Mouse (Mus musculus) kidney, postnatal 14 days (tissue): ENCODE measurements around the gene Ccdc28a.
A peak's percentile ranks its signal among the peaks of the same experiment; 100 is the strongest.

Source experiments
- DNase-seq: peaks from one replicate; pipeline ENCODE4 v3.0.0; 2022; ENCODE audit warnings: mixed read lengths

The Ccdc28a gene

GRCm38 (mm10) chr10:18234560-18235401, at the start of gene Ccdc28a:
Ccdc28a (minus strand) TSS chr10:18234998.
- peak; percentile 96 for DNase-seq

DNA sequence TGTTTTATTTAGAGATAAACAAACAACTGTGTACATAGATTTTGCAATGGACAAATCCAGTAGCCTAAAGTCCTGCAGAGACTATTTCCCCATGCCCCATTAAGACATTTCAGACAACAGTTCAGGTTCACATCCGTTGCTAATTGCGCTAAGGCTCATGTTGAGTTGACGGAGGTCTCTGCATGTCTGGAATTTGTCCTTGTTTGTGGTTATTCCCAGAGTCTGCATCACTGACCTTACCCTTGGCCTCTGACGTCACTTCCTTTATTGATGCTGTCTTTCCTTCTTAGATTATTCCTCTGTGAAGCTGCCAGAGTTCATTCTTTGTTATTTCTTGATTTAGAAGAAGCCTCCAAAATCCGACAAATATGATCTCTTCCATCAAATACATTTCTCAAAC, 49.2 kb upstream of the Ccdc28a start:
- peak; percentile 56 for DNase-seq

DNA sequence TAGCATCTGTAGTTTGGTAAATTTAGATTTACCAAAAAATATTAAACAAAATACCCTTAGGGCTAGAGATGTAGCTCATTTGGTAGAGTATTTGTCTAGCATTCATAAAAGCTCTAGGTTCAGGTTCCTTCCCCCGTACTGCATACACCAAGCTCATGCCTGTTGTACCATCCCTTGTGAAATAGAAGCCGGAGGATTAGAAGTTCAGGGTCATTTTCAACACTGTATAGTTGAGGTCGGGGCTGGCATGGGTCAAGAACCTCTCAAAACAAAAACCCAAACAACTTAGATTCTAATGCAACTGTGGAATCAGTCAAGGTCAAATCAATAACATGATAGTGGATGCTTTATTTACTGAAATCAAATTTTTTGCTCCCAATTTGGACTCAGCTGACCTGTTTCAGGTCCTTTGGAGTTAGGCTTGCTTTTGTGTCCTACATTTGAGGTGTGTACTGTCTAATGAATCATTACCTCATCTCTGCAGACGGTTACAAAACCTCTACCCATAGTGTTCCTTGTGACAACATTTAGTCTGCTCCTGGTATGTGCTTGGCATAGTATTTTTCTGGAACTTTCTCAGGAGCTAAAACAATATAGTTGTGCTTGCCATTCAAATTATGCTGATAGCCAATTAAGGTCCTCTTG, 41.4 kb upstream of the Ccdc28a start:
- DNase-seq, result no peak

DNA sequence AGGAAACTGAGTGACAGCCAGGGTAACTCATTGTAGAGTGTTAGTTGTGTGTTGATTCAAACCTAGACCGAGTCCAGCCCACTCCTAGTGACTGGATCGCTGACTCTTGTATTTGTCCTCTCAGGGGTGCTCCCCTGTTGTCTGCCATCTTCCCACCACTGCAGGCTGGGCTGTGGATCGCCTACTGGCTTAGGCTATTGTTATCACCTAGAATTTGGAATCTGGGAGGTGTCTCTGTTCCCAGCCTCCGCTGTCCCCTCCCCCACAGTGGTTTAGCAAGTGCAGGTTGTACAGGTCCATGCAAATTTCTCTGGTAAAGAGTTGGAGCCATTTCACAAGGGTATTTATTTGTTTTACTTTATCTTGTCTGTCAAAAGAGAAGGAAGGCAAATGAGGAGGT, 16.5 kb upstream of the Ccdc28a start:
- DNase-seq, result no peak

- DNase-seq, result peak; percentile 21
These were observed 8.8 kb upstream of the Ccdc28a start for GRCm38 (mm10) chr10:18243614-18244013.

DNA sequence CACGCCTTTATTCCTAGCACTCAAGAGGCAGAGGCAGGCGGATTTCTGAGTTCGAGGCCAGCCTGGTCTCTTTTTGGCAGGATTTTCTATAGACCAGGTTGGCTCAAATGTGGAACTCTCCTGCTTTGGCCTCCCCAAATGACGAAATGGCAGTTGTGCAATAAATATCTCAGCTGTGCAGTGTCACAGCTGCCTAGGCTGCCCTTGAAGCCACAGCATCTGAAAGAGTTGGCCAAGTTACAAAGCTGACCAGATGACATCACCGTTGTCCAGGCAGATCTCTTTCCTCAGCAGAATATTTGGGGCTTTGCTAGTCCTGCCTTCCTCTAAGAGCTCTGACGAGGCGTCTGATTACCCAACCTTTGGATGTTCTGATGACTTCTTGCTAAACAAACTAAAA, 2.4 kb upstream of the Ccdc28a start:
- no peak for DNase-seq

- DNase-seq, result no peak
These were observed 1.6 kb upstream of the Ccdc28a start for GRCm38 (mm10) chr10:18236328-18236927.

DNA sequence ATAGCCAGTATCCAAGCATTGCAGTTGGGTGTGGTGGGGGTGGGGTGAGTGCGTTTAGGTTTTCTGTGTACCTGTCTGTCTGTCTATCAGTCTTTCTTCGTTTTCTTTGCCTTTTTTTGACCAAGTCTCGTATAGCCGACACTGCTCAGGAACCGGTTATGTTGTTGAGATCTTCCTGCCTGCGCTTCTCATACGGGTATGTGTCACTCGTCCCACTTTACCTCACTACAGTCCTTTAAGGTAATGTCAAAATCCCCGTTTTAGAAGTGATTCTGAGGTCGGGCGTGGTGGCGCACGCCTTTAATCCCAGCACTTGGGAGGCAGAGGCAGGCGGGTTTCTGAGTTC, 577 bp upstream of the Ccdc28a start:
- DNase-seq, result no peak

- DNase-seq, result peak; percentile 2
These were observed 907 bp downstream of the Ccdc28a start for GRCm38 (mm10) chr10:18233891-18234290.

GRCm38 (mm10) chr10:18224386-18224785, 10.4 kb downstream of the Ccdc28a start:
- no peak for DNase-seq

- no peak for DNase-seq
These were observed 15.4 kb downstream of the Ccdc28a start for GRCm38 (mm10) chr10:18219351-18219750.

- no peak for DNase-seq
These were observed 20.7 kb downstream of the Ccdc28a start for GRCm38 (mm10) chr10:18214124-18214523.

- no peak for DNase-seq
These were observed 21.4 kb downstream of the Ccdc28a start for GRCm38 (mm10) chr10:18213373-18213772.

DNA sequence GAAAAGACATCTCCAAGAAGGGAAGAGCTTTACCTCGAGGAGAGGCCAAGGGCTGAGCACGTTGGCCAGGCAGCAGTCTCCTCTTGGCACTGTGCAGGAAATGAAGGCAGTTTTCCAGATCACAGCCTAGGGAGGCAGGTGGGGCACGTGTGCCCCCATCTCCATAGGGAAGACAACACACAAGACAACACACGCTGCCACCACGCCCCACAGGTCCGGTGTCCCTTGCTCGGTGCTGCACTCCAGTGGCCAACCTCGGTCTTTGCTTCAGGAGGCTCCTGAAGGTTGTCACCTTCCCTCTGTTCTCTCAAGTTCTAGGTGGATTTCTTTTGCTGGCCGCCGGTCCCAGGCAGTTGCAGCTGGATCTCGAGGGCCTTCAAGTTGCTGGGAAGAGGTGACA, 24.1 kb downstream of the Ccdc28a start, which contains the start of gene Ect2l:
Ect2l (minus strand) TSS at position 165 of the 400 bp plus-strand sequence.
- DNase-seq, result peak; percentile 49

DNA sequence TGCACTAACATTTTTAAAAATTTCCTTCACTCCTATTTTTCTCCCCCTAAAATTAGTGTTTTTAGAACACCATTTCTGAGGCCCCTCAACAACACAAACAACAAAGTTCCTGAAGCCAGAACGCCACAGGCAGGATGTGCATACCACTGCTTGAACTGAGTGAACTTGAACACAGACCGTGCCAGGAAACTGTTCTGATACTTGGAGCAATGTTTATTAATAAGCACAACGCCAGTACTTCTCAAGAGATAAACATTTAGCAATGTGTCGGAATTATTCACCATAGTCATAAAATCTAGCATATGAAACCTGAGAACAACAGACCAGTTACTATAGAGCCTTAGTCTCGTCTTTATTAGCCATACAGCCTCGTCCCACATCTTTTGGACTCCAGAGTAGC, 24.7 kb downstream of the Ccdc28a start:
- DNase-seq, result no peak

- DNase-seq, result peak; percentile 17
These were observed 30.7 kb downstream of the Ccdc28a start for GRCm38 (mm10) chr10:18204067-18204466.

DNA sequence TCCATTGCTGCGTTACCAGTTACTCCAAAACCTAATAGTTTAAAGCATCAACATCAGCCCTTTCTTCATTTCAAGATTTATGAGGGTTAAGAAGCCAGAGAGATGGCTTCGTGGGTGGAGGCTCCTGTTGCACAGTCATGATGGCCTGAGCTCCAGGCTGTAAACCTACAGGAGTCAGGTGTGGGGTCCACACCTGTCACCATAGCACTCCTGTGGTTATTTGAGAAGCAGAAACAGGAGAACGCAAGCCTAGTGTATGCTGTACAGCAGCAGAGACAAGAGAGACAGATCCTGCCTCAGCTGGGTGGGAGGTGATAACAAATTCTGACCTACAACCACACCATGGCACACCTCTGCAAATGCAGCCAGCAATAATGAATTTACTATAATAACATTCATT, 32.4 kb downstream of the Ccdc28a start:
- no peak for DNase-seq

- DNase-seq, result no peak
These were observed 34.1 kb downstream of the Ccdc28a start for GRCm38 (mm10) chr10:18200656-18201055.

DNA sequence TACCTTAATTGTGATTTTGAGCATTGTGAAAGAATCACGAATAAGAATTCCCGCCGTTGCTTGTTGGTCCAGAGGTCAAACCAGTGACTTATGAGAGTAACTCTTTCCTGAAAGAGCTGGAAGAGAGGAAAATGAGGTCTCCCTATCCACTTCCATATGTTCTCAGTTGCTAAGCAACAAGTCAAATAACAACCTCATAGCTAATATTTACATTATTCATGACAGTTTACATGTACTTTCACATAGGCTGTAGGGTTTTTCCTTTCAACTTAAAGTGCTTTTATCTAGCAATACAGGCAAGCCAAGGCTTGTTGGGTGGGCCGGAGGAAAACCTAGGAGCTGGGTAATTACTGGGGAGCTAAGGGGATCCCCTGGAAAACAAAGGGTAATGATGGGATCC, 34.9 kb downstream of the Ccdc28a start:
- DNase-seq, result no peak

DNA sequence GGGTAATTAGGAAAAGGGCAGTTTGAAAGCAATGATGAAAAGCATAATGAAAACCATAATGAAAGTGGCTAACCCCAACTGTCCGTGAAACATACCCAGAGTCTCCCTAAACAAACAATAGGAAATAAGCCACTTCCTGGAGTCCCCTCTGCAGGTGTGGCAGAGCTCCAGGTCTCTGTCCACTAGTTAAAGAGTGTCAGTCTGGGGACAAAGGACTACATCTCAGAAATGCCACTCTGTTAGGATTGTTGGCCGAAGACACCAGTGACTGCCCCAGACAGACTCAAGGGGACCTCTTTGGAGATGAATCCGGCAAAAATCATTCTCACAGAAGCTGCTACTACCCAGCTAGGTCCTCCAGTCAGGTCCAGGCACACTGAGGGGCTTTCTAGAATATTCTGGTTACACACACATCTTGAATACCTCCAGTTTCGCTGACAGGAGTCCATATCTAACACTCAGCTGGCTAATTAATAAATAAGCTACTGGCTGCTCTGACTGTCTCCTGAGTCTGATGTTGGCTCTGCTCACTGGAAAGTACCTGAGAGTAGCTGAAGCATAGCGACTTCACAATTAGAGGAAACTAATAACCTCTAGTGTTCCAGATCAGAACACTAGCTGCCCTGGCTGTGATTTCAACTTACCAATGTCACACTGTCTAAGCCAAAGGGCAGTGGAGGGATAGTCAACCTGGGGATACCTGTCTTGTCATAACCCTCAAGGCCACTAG, 36.3 kb downstream of the Ccdc28a start:
- peak; percentile 26 for DNase-seq

DNA sequence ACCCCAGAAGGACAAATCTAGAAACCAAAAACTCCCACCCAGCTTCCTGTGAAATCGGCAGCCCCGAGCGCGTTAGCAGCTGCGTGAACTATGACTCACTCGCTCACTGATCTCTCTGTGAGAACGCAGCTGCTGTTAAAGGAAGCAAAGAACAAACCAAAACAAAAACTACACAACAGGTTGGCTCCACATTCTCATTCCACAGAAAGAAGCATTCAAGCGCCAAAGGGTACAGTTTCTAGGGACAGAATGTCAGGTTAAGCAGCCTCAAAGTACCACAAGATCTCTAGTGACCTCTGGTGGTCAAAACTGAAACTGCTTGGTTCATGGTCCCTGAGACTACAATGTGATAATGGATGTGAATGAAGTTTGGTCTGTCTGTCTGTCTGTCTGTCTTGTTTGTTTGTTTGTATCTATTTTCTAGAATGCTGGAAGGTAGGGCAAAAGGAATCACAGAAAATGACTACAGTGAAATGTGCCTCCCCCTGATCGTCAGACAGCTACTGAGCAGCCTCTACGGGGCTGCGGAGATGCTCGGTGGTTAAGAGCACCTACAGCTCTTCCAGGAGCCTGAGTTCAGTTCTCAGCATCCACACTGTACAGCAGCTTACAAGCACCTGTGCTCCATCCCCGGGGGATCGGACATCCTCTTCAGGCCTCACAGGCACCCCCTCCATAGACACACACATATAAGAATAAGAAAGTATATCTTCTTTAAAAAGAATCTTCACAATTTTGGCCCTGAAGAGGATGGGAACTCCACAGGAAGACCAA, 37.4 kb downstream of the Ccdc28a start:
- peak; percentile 85 for DNase-seq

DNA sequence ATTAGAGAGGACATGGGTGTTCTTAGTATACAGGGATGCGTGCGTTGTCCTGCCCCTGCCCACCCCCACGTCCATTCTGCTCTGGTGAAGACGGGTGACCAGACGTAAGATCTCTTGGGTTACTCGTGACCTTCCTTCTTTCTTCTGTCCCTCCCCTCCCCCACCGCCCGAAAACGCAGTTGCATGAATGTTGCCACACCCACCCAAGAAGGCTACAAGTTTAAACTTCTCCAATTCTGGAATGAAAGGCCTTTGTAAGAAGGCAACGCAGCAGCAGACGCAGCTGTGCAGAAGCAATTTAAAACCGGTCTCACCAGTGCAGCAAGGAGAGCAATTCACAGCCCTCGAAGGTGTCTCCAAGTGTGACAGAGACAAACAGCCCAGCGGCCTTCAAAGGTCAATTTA, 40.1 kb downstream of the Ccdc28a start:
- DNase-seq, result peak; percentile 12
